Mouse (Mus musculus) limb, embryonic 12.5 days (tissue): ENCODE data around the gene Atp5l. TPM values are rescaled to one million over a fixed set of nuclear protein-coding genes. Genes with fewer than 3 reads are reported as not detected.

Experiments used
- ATAC-seq: fragments of 200-750 bp; cut with Nextera tagmentation; 2 replicates; pipeline ENCODE4 v1.8.0; 2017; ENCODE audit warnings: low read depth, moderate TSS enrichment; ENCODE audit not compliant: insufficient number of reproducible peaks, insufficient read depth, low FRiP score, low TSS enrichment
- H3K27ac ChIP-seq: fragments of 300-500 bp; sonication (generic); 2 replicates; pipeline ENCODE4 v1.5.1; 2016; ENCODE audit warnings: mild to moderate bottlenecking, moderate library complexity
- H3K27me3 ChIP-seq: fragments of 300-500 bp; sonication (generic); 2 replicates; pipeline ENCODE4 v1.6.1; 2016; ENCODE audit warnings: mild to moderate bottlenecking, moderate library complexity
- H3K36me3 ChIP-seq: fragments of 300-500 bp; sonication (generic); 2 replicates; pipeline ENCODE4 v1.6.1; 2016; ENCODE audit warnings: mild to moderate bottlenecking, moderate library complexity
- H3K4me1 ChIP-seq: fragments of 300-500 bp; sonication (generic); replicated peaks from 2 replicates; pipeline ENCODE4 v1.6.1; 2016
- H3K4me2 ChIP-seq: fragments of 300-500 bp; sonication (generic); 2 replicates; pipeline ENCODE4 v1.6.1; 2016; ENCODE audit warnings: mild to moderate bottlenecking, moderate library complexity
- H3K4me3 ChIP-seq: fragments of 300-500 bp; sonication (generic); replicated peaks from 2 replicates; pipeline ENCODE4 v1.5.1; 2016; ENCODE audit warnings: mild to moderate bottlenecking
- H3K9ac ChIP-seq: fragments of 300-500 bp; sonication (generic); replicated peaks from 2 replicates; pipeline ENCODE4 v1.6.1; 2016; ENCODE audit warnings: mild to moderate bottlenecking, moderate library complexity
- H3K9me3 ChIP-seq: fragments of 300-500 bp; sonication (generic); 2 replicates; pipeline ENCODE4 v1.6.1; 2016; ENCODE audit warnings: mild to moderate bottlenecking, moderate library complexity
- WGBS: fragments of 180-500 bp; shearing (Covaris S2); methylation state at CpG from one replicate; pipeline ENCODE4 v1.1.7; 2016; 5-methylcytosine and 5-hydroxymethylcytosine counted together
- polyA plus RNA-seq: library from polyadenylated mRNA; unstranded; fragments of >200 nt; fragmentation: Nextera tagmentation; extraction: Ambion mirVana; gene quantifications from 2 replicates; pipeline ENCODE4 v1.2.1, GENCODE M21; 2016

Gene Atp5l
- polyA plus RNA-seq, 1 experiment from 2014 or later, result 596 TPM

DNA sequence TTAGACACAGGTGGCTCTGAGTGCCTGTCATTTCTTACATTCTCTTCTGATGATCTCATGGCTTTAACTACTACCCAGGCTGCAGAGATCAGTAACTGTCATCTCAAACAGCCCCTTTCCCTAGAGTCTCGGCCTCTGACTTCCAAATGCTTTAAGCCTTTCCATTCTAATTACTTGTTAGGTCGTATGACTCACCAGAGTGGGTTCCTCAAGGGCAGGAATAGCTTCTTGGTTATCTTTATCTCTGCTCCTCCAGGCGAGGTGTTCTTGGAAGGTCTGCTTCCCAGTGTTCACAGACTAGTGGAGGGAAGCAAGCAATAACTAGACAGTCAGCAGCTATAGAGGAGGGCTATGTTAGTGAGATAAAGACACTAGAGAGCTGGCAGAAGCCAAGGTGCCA, 27.9 kb downstream of the Atp5l start:
- Histone ChIP-seq H3K9me3 (no peaks in the 10 kb centered on the region), H3K27me3 (no peaks in the 10 kb centered on the region; the same call in 1 of the 2 replicates), H3K4me2 (no peak overlapping the region), H3K4me3 (no peak overlapping the region), H3K4me1 (no peaks in the 10 kb centered on the region), H3K27ac (no peak overlapping the region), H3K9ac (no peak overlapping the region), H3K36me3 (no peaks in the 10 kb centered on the region)
- WGBS, result 71% methylated on average over 3 of the region's 3 CpGs
- no peak for ATAC-seq

DNA sequence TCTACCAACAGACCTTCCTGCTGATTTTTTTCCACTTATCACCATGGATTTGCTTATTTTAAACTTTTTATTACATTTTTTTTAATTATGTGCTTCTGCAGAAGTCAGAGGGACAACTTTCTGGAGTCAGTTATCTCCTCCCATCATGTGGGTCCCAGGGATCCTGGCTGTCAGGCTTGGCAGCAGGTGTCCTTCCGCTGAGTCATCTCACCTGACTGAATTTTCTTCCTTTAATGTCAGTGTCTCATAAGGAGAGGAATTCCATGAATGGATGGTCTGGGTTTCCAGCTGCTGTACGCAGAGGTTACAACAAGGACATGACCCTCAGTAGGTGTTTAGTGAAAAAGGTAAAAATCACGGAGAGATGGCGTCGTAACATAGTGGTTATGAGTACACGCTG, 29.3 kb downstream of the Atp5l start:
- Histone ChIP-seq H3K36me3 (no peaks in the 10 kb centered on the region), H3K4me1 (no peaks in the 10 kb centered on the region), H3K9me3 (no peaks in the 10 kb centered on the region), H3K4me3 (no peak overlapping the region), H3K27me3 (no peaks in the 10 kb centered on the region), H3K27ac (no peak overlapping the region), H3K4me2 (no peak overlapping the region), H3K9ac (no peak overlapping the region)
- WGBS, result 83% methylated on average over 6 of the region's 6 CpGs
- no peak for ATAC-seq

GRCm38 (mm10) chr9:44890122-44890521, 30.4 kb downstream of the Atp5l start:
- H3K36me3 ChIP-seq, result no peaks in the 10 kb centered on the region
- no peaks in the 10 kb centered on the region for H3K9me3 ChIP-seq
- no peak overlapping the region for H3K9ac ChIP-seq
- WGBS, result 63% methylated on average over 2 of the region's 2 CpGs
- no peaks in the 10 kb centered on the region for H3K27me3 ChIP-seq
- ATAC-seq, result no peak
- no peak overlapping the region for H3K27ac ChIP-seq
- H3K4me1 ChIP-seq, result no peaks in the 10 kb centered on the region
- no peak overlapping the region for H3K4me3 ChIP-seq
- no peak overlapping the region for H3K4me2 ChIP-seq

GRCm38 (mm10) chr9:44888114-44888624, 32.4 kb downstream of the Atp5l start:
- Histone ChIP-seq H3K4me3 (no peak overlapping the region), H3K27me3 (no peaks in the 10 kb centered on the region)

GRCm38 (mm10) chr9:44882981-44883569, 37.5 kb downstream of the Atp5l start:
- Histone ChIP-seq H3K4me3 (peak overlapping the region; percentile 97), H3K9ac (peak overlapping the region; percentile 86), H3K4me1 (peaks cover 25% of the 10 kb centered on the region), H3K4me2 (peak overlapping the region; percentile 97), H3K27ac (peak overlapping the region; percentile 99), H3K27me3 (no peaks in the 10 kb centered on the region), H3K9me3 (no peaks in the 10 kb centered on the region), H3K36me3 (no peaks in the 10 kb centered on the region)
- peak; percentile 3; the same call in 1 of the 2 replicates for ATAC-seq
- WGBS, result under 1% methylated on average over 21 of the region's 21 CpGs

More at GRCm38 (mm10) chr9:44888114-44888624, 32.4 kb downstream of the Atp5l start:
- Histone ChIP-seq H3K4me2 (no peak overlapping the region), H3K36me3 (no peaks in the 10 kb centered on the region), H3K4me1 (peaks cover 3% of the 10 kb centered on the region), H3K9me3 (no peaks in the 10 kb centered on the region), H3K9ac (no peak overlapping the region), H3K27ac (no peak overlapping the region)
- 81% methylated on average over 7 of the region's 7 CpGs for WGBS
- no peak for ATAC-seq

DNA sequence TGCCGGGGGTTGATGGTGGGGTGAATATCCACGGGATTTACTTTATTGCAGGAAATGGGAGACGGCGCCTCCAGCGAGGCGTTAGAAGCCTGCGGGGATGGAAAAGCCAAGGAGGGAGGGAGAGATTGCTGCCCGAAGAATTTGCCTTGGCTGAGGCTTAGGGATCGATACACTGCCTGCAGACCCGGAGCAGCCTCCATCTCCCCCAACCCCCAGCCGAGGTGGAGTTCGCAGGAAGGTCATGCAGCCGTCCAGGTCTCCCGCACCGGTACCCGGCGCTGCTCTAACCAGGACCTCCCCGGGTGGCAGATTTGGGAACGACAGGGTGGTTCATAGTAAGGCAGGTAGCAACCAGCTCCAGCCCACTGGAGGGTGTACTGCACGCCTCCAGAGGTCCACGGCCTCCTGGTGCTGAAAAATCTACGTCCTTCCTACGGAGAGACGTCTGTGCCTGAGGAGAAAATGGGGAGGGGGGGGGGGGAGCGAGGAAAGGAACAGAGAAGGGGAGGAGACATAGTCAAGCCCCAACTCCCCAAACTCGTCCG, 38.0 kb downstream of the Atp5l start:
- peak; percentile 76 for ATAC-seq
- H3K36me3 ChIP-seq, result no peaks in the 10 kb centered on the region
- H3K4me1 ChIP-seq, result peaks cover 31% of the 10 kb centered on the region
- H3K4me3 ChIP-seq, result peak overlapping the region; percentile 97
- peak overlapping the region; percentile 97 for H3K4me2 ChIP-seq
- no peaks in the 10 kb centered on the region for H3K9me3 ChIP-seq
- peak overlapping the region; percentile 99 for H3K27ac ChIP-seq
- peak overlapping the region; percentile 86 for H3K9ac ChIP-seq
- WGBS, result under 1% methylated on average over 26 of the region's 27 CpGs
- no peaks in the 10 kb centered on the region for H3K27me3 ChIP-seq

- peaks cover 36% of the 10 kb centered on the region for H3K4me1 ChIP-seq
- ATAC-seq, result peak; percentile 71
- under 1% methylated on average over 29 of the region's 29 CpGs for WGBS
Measured at GRCm38 (mm10) chr9:44881941-44882435, 38.6 kb downstream of the Atp5l start.

GRCm38 (mm10) chr9:44881221-44881871, 39.2 kb downstream of the Atp5l start, which contains the start of gene Kmt2a:
Gene Kmt2a, minus strand, starts transcription at chr9:44881296.
- Histone ChIP-seq H3K4me3 (peak within 1 kb of the TSS; percentile 97), H3K4me1 (peaks cover 42% of the 10 kb centered on the region), H3K4me2 (peak within 1 kb of the TSS; percentile 99), H3K27me3 (no peaks in the 10 kb centered on the region), H3K27ac (peak within 1 kb of the TSS; percentile 99), H3K36me3 (no peaks in the 10 kb centered on the region), H3K9me3 (no peaks in the 10 kb centered on the region), H3K9ac (peak within 1 kb of the TSS; percentile 94)
- WGBS, result under 1% methylated on average over 53 of the region's 71 CpGs
- peak; percentile 35 for ATAC-seq

More at GRCm38 (mm10) chr9:44881941-44882435, 38.6 kb downstream of the Atp5l start:
- no peaks in the 10 kb centered on the region for H3K9me3 ChIP-seq
- peak overlapping the region; percentile 97 for H3K4me2 ChIP-seq
- H3K36me3 ChIP-seq, result no peaks in the 10 kb centered on the region
- H3K27ac ChIP-seq, result peak overlapping the region; percentile 99
- peak overlapping the region; percentile 97 for H3K4me3 ChIP-seq
- no peaks in the 10 kb centered on the region for H3K27me3 ChIP-seq
- H3K9ac ChIP-seq, result peak overlapping the region; percentile 86

- peak overlapping the region; percentile 99 for H3K27ac ChIP-seq
- H3K4me3 ChIP-seq, result peak overlapping the region; percentile 97
- H3K9me3 ChIP-seq, result no peaks in the 10 kb centered on the region
- peak overlapping the region; percentile 99 for H3K4me2 ChIP-seq
- H3K4me1 ChIP-seq, result peaks cover 47% of the 10 kb centered on the region
- H3K9ac ChIP-seq, result peak overlapping the region; percentile 94
- no peak for ATAC-seq
- H3K27me3 ChIP-seq, result no peaks in the 10 kb centered on the region
- no peaks in the 10 kb centered on the region for H3K36me3 ChIP-seq
- 0% methylated on average over 35 of the region's 44 CpGs for WGBS
Measured at GRCm38 (mm10) chr9:44880309-44881081, 40.0 kb downstream of the Atp5l start.

GRCm38 (mm10) chr9:44879694-44880271, 40.8 kb downstream of the Atp5l start:
- Histone ChIP-seq H3K4me3 (peak overlapping the region; percentile 97), H3K9me3 (no peaks in the 10 kb centered on the region), H3K27ac (peak overlapping the region; percentile 50; the same call in 1 of the 2 replicates), H3K27me3 (no peaks in the 10 kb centered on the region), H3K4me2 (peak overlapping the region; percentile 99), H3K9ac (peak overlapping the region; percentile 94), H3K36me3 (no peaks in the 10 kb centered on the region), H3K4me1 (peaks cover 52% of the 10 kb centered on the region)
- no peak for ATAC-seq
- WGBS, result 2% methylated on average over 13 of the region's 13 CpGs
